Mouse (Mus musculus): ENCODE data around the gene Haghl.

The Haghl gene

GRCm38 (mm10) chr17:25748238-25748637 lies 37.2 kb downstream of the Haghl start:
- CTCF ChIA-PET: no interaction called here

- CTCF ChIA-PET: no interaction called here
These were observed 41.2 kb downstream of the Haghl start for GRCm38 (mm10) chr17:25744311-25744710.

GRCm38 (mm10) chr17:25743831-25744230 lies 41.6 kb downstream of the Haghl start:
- CTCF ChIA-PET: no interaction called here

GRCm38 (mm10) chr17:25741471-25741870 lies 44.0 kb downstream of the Haghl start:
- CTCF ChIA-PET: interaction anchor here (0.7 kb wide), 1 partner anchor 34 kb away, joined by 9 read pairs; no protein-coding TSS in a partner anchor

- CTCF ChIA-PET: no interaction called here
These were observed 46.6 kb downstream of the Haghl start for GRCm38 (mm10) chr17:25738861-25739260.

- CTCF ChIA-PET: no interaction called here
These were observed 49.7 kb downstream of the Haghl start, which contains the start of gene Mslnl for GRCm38 (mm10) chr17:25735745-25736144. Gene Mslnl, plus strand, starts transcription at chr17:25736042.

- CTCF ChIA-PET: no interaction called here
These were observed 50.2 kb downstream of the Haghl start for GRCm38 (mm10) chr17:25735246-25735645.

- CTCF ChIA-PET: no interaction called here
These were observed 53.4 kb downstream of the Haghl start for GRCm38 (mm10) chr17:25732082-25732481.

Data from spleen, embryonic (tissue).